Mouse (Mus musculus) midbrain, embryonic 13.5 days (tissue): ENCODE results near the gene Tmed10. TPM values are rescaled to one million over a fixed set of nuclear protein-coding genes. Genes with fewer than 3 reads are reported as not detected.

Experiments used
- ATAC-seq: fragments of 200-750 bp; cut with Nextera tagmentation; 2 replicates; pipeline ENCODE4 v1.8.0; 2017; ENCODE audit warnings: mild to moderate bottlenecking, moderate TSS enrichment, moderate library complexity
- H3K27ac ChIP-seq: fragments of 300-500 bp; sonication (generic); 2 replicates; pipeline ENCODE4 v1.5.1; 2015; ENCODE audit warnings: inconsistent platforms, mild to moderate bottlenecking, moderate library complexity
- H3K27me3 ChIP-seq: fragments of 300-500 bp; sonication (generic); 2 replicates; pipeline ENCODE4 v1.6.1; 2015; ENCODE audit warnings: mild to moderate bottlenecking, inconsistent platforms
- H3K36me3 ChIP-seq: fragments of 300-500 bp; sonication (generic); 2 replicates; pipeline ENCODE4 v1.6.1; 2015; ENCODE audit warnings: mild to moderate bottlenecking, inconsistent platforms
- H3K4me1 ChIP-seq: fragments of 300-500 bp; sonication (generic); replicated peaks from 2 replicates; pipeline ENCODE4 v1.6.1; 2015; ENCODE audit warnings: inconsistent platforms
- H3K4me2 ChIP-seq: fragments of 300-500 bp; sonication (generic); replicated peaks from 2 replicates; pipeline ENCODE4 v1.6.1; 2015; ENCODE audit warnings: moderate library complexity, mild to moderate bottlenecking, inconsistent platforms
- H3K4me3 ChIP-seq: fragments of 300-500 bp; sonication (generic); replicated peaks from 2 replicates; pipeline ENCODE4 v1.5.1; 2015; ENCODE audit warnings: mild to moderate bottlenecking, inconsistent platforms
- H3K9ac ChIP-seq: fragments of 300-500 bp; sonication (generic); replicated peaks from 2 replicates; pipeline ENCODE4 v1.6.1; 2015; ENCODE audit warnings: mild to moderate bottlenecking, inconsistent platforms
- H3K9me3 ChIP-seq: fragments of 300-500 bp; sonication (generic); 2 replicates; pipeline ENCODE4 v1.6.1; 2016; ENCODE audit warnings: mild to moderate bottlenecking, inconsistent platforms
- WGBS: fragments of 180-500 bp; shearing (Covaris S2); methylation state at CpG from one replicate; pipeline ENCODE4 v1.1.7; 2015; 5-methylcytosine and 5-hydroxymethylcytosine counted together
- polyA plus RNA-seq: library from polyadenylated mRNA; unstranded; fragments of >200 nt; fragmentation: Nextera tagmentation; extraction: Ambion mirVana; gene quantifications from 2 replicates; pipeline ENCODE4 v1.2.1, GENCODE M21; 2015

Tmed10 gene
- polyA plus RNA-seq, 1 experiment from 2014 or later = 189 TPM

DNA sequence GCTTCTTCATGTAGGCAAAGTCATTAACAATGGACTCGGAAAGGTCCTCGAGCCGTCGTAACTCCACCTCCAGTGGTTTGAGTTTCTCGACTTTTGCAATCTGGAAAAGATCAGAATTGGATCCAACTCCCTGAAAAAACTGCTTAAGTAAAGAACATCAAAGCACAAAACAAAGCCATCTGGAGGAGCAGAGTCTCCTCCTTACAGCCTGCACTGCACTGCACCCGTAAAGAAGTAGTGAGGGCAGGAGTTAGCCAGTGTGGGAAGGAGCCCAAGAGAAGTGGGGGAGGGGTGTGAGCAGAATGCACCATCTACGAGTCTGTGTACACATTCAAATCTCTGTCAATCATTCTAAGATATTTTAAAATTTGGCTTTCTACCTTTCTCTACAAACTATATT is 30.4 kb downstream of the Tmed10 start:
- Histone ChIP-seq H3K4me1 (peaks cover 12% of the 10 kb centered on the region), H3K4me2 (no peak overlapping the region), H3K4me3 (no peak overlapping the region), H3K9ac (no peak overlapping the region), H3K9me3 (no peaks in the 10 kb centered on the region), H3K36me3 (peaks cover 38% of the 10 kb centered on the region), H3K27ac (no peak overlapping the region), H3K27me3 (no peaks in the 10 kb centered on the region)
- 81% methylated on average over 7 of the region's 7 CpGs for WGBS
- no peak for ATAC-seq

DNA sequence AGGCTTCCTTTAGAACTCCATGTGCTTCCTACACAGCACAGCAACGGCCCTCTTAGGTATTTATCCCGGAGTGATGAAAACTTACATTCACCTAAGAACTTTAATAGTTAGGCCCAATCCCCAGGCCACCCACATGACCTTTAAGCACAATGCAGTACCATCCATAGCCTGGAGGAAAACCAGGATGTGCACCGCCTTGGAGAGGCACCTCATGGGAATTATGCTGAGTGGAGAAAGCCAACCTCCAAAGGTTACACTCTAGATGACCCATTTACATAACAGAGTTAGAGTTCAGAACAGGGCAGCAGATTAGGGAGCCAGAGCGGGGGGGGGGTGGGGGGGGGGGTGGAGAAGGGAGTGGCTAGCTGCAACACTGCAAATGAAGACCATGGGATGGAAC is 32.3 kb downstream of the Tmed10 start:
- Histone ChIP-seq H3K4me1 (peaks cover 24% of the 10 kb centered on the region), H3K4me3 (no peak overlapping the region), H3K9ac (no peak overlapping the region), H3K27ac (no peak overlapping the region), H3K27me3 (no peaks in the 10 kb centered on the region), H3K4me2 (no peak overlapping the region), H3K9me3 (no peaks in the 10 kb centered on the region), H3K36me3 (peaks cover 21% of the 10 kb centered on the region)
- no peak for ATAC-seq
- WGBS = 67% methylated on average over 4 of the region's 4 CpGs

DNA sequence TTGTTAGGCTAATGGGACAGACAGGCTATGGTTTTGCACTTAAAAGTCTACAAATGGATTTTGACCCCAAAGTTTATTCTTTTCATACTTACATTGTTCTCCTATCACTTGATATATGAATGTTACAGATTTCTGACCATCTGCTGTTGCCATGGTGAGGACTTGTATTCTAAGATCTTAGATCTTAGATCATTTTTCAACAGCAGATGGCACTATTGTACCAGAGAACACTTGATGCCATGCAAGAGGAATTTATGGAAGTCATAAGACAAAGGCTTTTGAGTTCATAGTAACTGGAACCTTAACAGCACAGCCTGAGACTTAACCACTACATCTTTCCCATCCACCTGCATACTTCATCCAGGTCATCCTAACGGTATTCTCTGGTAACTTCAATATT is 33.5 kb downstream of the Tmed10 start:
- no peak overlapping the region for H3K27ac ChIP-seq
- H3K36me3 ChIP-seq = peaks cover 22% of the 10 kb centered on the region
- H3K9ac ChIP-seq = no peak overlapping the region
- no peak overlapping the region for H3K4me2 ChIP-seq
- H3K4me1 ChIP-seq = peaks cover 24% of the 10 kb centered on the region
- no peaks in the 10 kb centered on the region for H3K9me3 ChIP-seq
- WGBS = 56% methylated on average over 1 of the region's 1 CpGs
- H3K27me3 ChIP-seq = no peaks in the 10 kb centered on the region
- no peak overlapping the region for H3K4me3 ChIP-seq
- ATAC-seq = 0 out of 2 replicates have a peak, but pooled peaks have one; percentile 9

DNA sequence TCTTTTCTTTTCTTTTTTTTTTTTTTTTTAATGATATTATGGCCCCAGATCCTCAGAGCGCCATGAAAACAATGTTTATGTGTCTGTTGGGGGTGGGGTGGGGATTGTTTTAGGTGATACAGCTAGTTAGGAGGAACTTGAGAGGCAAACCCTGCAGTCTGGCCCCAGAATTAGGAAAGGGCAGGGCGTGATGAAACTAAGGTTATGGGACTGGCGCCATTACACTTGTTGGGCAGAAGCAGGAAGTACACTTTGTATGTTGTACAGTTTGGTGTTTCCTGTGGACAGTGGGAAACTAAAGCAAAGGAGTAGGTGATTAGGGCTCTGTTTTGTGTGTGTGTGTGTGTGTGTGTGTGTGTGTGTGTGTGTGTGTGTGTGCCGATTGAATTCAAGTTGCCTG is 34.7 kb downstream of the Tmed10 start:
- Histone ChIP-seq H3K27me3 (no peaks in the 10 kb centered on the region), H3K4me2 (peak overlapping the region; percentile 80), H3K9ac (no peak overlapping the region), H3K36me3 (peaks cover 28% of the 10 kb centered on the region), H3K27ac (no peak overlapping the region), H3K4me1 (peaks cover 24% of the 10 kb centered on the region), H3K9me3 (no peaks in the 10 kb centered on the region), H3K4me3 (no peak overlapping the region)
- 53% methylated on average over 4 of the region's 4 CpGs for WGBS
- ATAC-seq = no peak

DNA sequence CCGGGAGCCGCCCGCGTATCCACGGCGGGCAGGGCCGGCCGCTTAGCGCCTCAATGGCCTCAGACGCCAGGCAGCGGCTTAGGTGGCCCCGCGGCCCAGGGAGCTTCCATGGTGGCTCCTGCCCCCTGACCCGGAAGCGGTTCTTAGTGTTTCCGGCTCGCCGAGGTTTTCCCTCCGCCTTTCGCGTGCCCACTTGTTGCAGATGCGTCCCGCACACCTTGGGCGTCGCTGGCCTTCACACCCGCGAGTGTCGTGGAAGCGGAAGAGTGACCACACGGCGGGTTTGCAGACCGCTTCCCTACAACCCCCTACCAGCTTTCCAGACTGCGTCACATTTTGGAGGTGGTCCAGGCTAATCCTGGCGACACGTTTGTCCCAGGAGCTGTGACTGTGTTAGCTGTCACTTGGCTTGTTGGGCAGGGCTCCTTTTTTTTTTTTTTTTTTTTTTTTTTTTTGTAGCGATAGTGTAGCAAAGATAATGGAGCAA is 35.4 kb downstream of the Tmed10 start, which contains the start of gene Nek9:
Nek9 (minus strand) TSS at position 120 of the 487 bp plus-strand sequence.
- H3K4me2 ChIP-seq = peak within 1 kb of the TSS; percentile 80

DNA sequence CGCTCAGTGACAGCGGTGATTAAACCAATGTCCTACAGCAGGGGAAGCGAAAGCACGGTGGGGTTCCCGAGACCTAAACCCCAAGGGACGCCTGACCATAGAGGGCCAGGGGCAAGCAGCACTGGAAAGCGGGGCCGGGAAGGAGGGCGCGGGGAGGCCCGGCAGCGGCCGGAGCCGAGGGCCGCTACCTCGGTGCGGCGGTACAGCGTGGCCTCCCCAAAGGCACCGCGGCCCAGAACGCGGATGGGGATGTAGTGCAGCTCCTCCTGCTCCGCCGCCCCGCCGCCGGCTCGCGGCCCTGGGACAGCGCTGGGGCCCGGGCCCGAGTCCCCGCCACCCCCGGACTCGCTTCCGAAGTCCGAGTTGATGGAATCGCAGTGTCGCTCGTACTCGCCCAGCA is 35.8 kb downstream of the Tmed10 start:
- Histone ChIP-seq H3K27me3 (no peaks in the 10 kb centered on the region), H3K4me1 (peaks cover 24% of the 10 kb centered on the region), H3K4me2 (peak overlapping the region; percentile 80), H3K9me3 (no peaks in the 10 kb centered on the region), H3K27ac (peak overlapping the region; percentile 89), H3K9ac (peak overlapping the region; percentile 96), H3K36me3 (peaks cover 28% of the 10 kb centered on the region), H3K4me3 (peak overlapping the region; percentile 96)
- peak; percentile 79 for ATAC-seq
- 1% methylated on average over 42 of the region's 42 CpGs for WGBS

More for the DNA sequence above, 35.4 kb downstream of the Tmed10 start, which contains the start of gene Nek9:
- Histone ChIP-seq H3K27me3 (no peaks in the 10 kb centered on the region), H3K36me3 (peaks cover 25% of the 10 kb centered on the region), H3K9ac (peak within 1 kb of the TSS; percentile 96), H3K4me1 (peaks cover 24% of the 10 kb centered on the region), H3K27ac (peak within 1 kb of the TSS; percentile 89), H3K9me3 (no peaks in the 10 kb centered on the region), H3K4me3 (peak within 1 kb of the TSS; percentile 96)
- ATAC-seq = peak; percentile 89
- WGBS = under 1% methylated on average over 36 of the region's 36 CpGs

DNA sequence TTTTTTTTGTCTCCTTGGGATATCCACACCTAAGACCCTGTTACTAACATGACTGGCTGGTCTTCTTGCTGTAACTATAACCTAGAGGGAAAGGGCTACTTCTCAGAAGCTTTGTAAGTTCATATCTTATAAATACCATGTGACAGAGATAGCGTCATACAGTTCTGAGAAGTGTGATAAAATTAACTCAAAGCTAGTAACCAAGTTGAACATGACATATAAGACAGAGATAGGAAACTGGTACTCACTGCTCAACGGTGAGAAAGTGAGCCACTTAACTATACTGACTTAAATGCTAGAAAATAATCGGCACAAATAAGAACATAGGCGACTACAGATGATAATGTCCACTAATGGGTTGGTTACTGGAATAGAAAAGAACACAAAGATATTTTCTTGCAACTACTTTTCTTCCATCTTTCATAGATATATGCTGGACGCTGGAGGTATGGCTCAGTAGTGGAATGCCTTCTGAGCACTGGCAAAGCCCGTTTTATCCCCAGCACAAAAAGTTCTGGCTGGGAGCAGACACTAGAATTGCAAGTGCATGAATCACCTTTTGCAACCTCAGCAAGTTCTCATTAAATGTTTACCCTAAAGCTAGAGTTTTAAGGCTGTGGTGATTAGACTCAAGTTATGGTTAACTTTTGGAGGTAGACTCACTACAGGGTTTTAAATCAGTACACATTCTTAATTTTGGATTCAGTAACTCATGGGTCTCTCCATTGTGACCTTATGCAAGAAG is 36.9 kb downstream of the Tmed10 start:
- peak overlapping the region; percentile 96; the same call in 1 of the 2 replicates for H3K4me3 ChIP-seq
- WGBS = 89% methylated on average over 6 of the region's 6 CpGs
- no peak for ATAC-seq

DNA sequence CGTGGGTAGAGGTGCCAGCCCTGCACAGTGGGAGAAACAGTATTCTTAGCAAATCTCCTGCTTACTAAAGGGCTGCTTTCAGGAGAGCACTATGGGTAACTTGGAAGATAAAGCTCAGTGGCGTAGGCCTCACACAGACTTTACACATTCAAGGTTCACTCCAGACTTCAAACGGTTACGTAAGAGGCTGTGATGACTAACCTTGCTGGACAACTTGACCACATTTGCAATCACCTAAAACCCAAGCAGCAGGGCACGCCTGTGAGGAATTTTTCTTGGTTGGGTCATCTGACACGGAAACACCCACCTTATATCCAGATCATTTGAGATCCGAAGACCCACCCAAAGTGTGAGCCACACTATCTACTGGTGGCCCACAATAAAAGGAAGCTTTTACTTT is 44.5 kb downstream of the Tmed10 start:
- no peak overlapping the region for H3K27ac ChIP-seq
- H3K27me3 ChIP-seq = no peaks in the 10 kb centered on the region
- no peak overlapping the region for H3K9ac ChIP-seq
- no peaks in the 10 kb centered on the region for H3K9me3 ChIP-seq
- H3K4me1 ChIP-seq = no peaks in the 10 kb centered on the region
- no peak for ATAC-seq
- no peak overlapping the region for H3K4me2 ChIP-seq
- peaks cover 79% of the 10 kb centered on the region for H3K36me3 ChIP-seq
- WGBS = 90% methylated on average over 7 of the region's 7 CpGs
- no peak overlapping the region for H3K4me3 ChIP-seq

More for the DNA sequence above, 36.9 kb downstream of the Tmed10 start:
- Histone ChIP-seq H3K4me1 (peaks cover 24% of the 10 kb centered on the region), H3K9me3 (no peaks in the 10 kb centered on the region), H3K9ac (no peak overlapping the region), H3K36me3 (peaks cover 32% of the 10 kb centered on the region), H3K4me2 (peak overlapping the region; percentile 80), H3K27ac (no peak overlapping the region), H3K27me3 (no peaks in the 10 kb centered on the region)

DNA sequence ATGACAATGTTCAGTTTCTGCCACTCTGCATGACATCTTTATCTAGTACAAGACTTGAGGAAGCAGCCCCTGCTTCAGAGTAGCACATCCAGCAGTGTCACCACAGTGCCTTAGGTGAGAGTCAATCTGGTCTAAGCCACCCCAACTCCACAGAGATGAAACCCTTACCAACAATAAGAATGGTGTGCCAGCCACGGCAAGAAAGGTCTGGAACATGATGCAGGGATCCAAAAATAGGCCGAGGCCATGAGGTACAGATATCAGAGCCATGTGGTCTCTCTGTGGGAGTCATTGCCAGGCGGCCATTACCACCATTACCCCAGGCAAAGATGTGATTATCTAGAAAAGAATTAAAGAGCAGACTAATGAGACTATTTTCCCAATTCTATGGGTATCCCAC is 66.0 kb downstream of the Tmed10 start:
- no peaks in the 10 kb centered on the region for H3K27me3 ChIP-seq
- no peak overlapping the region for H3K27ac ChIP-seq
- no peaks in the 10 kb centered on the region for H3K4me1 ChIP-seq
- no peak for ATAC-seq
- WGBS = 80% methylated on average over 3 of the region's 3 CpGs
- no peak overlapping the region for H3K9ac ChIP-seq
- no peak overlapping the region for H3K4me3 ChIP-seq
- H3K4me2 ChIP-seq = no peak overlapping the region
- H3K9me3 ChIP-seq = no peaks in the 10 kb centered on the region
- H3K36me3 ChIP-seq = peaks cover 94% of the 10 kb centered on the region

DNA sequence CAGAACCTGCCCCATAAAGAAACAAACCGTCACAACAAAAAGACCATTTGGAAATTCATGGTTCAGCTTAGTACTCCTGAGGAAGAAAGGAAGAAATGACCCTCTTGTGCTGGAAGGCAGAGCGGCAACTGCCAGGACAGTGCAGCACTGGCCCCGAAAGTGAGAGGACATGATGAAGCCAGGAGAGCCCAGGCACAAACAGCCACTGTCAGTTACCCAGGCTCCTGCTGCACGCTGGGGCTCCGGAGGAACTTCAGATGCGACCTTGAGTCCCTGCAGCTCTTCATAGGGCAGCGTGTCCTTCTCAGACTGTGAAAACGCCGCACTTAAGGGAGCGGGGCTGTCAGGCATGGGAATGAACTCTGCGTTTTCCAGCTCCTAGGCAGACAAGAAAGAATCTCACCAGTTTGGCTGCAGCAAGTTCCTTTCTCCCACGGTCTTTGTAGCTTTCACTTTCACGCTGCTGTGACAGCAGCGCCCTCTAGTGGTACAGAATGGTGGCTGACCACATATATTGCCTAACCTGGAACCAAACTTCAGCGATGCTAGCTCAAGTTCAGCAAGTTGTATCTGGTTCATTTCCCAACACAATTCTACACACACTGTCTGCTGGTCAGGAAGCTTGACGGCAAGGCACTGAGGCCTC is 69.3 kb downstream of the Tmed10 start:
- peak; percentile 24; the same call in 1 of the 2 replicates for ATAC-seq
- H3K9me3 ChIP-seq = no peaks in the 10 kb centered on the region
- no peak overlapping the region for H3K27ac ChIP-seq
- peaks cover 92% of the 10 kb centered on the region for H3K36me3 ChIP-seq
- H3K27me3 ChIP-seq = no peaks in the 10 kb centered on the region
- H3K4me1 ChIP-seq = no peaks in the 10 kb centered on the region
- 51% methylated on average over 16 of the region's 16 CpGs for WGBS
- H3K4me2 ChIP-seq = no peak overlapping the region
- no peak overlapping the region for H3K9ac ChIP-seq
- H3K4me3 ChIP-seq = no peak overlapping the region

DNA sequence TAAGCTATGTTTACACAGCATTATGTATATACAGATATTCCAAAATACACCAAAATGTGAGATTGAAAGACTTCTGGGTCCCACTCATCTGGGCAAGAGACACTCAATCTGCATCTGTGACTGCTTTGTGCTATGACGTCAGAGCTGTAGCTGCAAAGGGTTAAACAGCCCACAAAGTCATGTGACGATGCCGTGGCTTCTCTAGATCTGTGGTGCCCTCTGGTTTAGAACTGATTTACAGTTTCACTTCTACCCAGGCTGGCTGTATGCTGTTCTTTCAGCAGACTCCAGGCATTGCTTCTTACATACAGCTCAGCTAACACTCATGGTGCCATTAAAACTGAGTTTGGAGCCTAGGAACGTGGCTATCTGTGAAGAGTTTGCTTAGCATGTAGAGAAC is 69.9 kb downstream of the Tmed10 start:
- Histone ChIP-seq H3K27ac (no peak overlapping the region), H3K9me3 (no peaks in the 10 kb centered on the region), H3K9ac (no peak overlapping the region), H3K36me3 (peaks cover 91% of the 10 kb centered on the region), H3K27me3 (no peaks in the 10 kb centered on the region), H3K4me3 (no peak overlapping the region), H3K4me1 (no peaks in the 10 kb centered on the region), H3K4me2 (no peak overlapping the region)
- WGBS = 78% methylated on average over 4 of the region's 4 CpGs
- ATAC-seq = no peak

DNA sequence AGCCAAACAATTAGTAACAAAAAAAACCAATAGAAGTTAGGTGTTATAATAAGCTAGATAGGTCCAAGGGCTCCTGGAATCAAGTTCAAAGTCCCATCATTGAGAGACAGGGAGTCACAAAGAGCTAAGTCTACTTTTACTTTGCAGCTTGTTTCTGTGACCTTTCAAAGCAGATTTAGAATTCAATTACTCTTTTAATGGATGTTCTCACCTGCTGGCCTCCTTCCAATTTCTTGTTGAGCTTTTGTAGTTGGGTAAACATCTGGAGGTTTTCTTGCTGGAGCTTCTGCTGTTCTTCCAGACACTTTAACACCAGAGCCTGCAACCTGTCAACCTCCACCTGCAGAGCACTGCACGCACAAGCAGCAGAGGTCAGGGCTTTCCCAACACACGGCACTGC is 71.4 kb downstream of the Tmed10 start:
- no peak for ATAC-seq
- H3K36me3 ChIP-seq = peaks cover 92% of the 10 kb centered on the region
- H3K4me3 ChIP-seq = no peak overlapping the region
- H3K9ac ChIP-seq = no peak overlapping the region
- H3K27ac ChIP-seq = no peak overlapping the region
- H3K4me1 ChIP-seq = no peaks in the 10 kb centered on the region
- no peak overlapping the region for H3K4me2 ChIP-seq
- 89% methylated on average over 2 of the region's 2 CpGs for WGBS
- H3K9me3 ChIP-seq = no peaks in the 10 kb centered on the region
- no peaks in the 10 kb centered on the region for H3K27me3 ChIP-seq
